Mouse (Mus musculus): Measurements from ENCODE around the gene Sh3d21. TPM values are rescaled to one million over a fixed set of nuclear protein-coding genes. Genes with fewer than 3 reads are reported as not detected.
A peak's percentile ranks its signal among the peaks of the same experiment; 100 is the strongest.

The Sh3d21 gene
- polyA plus RNA-seq, 1 experiment from 2014 or later: 10.0 TPM

GRCm38 (mm10) chr4:126161986-126162385, 1.3 kb downstream of the Sh3d21 start:
- H3K4me3 ChIP-seq (ENCODE audit: low read depth, low read length): peak overlapping the region; percentile 69
- TF ChIP-seq CTCF (IDR thresholded peaks at IDR 0.05; ENCODE audit: low read depth): no peak
- H3K9ac ChIP-seq (ENCODE audit: low read depth, low read length): no peak overlapping the region
- 70% methylated on average over 8 of the region's 9 CpGs for WGBS
- no peak overlapping the region for H3K27ac ChIP-seq (ENCODE audit: low read depth, low read length)
- H3K4me1 ChIP-seq (replicated peaks; ENCODE audit: control insufficient read depth, insufficient read depth, low read length): no peaks in the 10 kb centered on the region; the same call in 1 of the 2 replicates
- ATAC-seq: no peak
- peak overlapping the region; percentile 99 for H3K4me2 ChIP-seq (replicated peaks; ENCODE audit: low read depth)
- no peaks in the 10 kb centered on the region for H3K9me3 ChIP-seq (ENCODE audit: control insufficient read depth)
- H3K36me3 ChIP-seq (ENCODE audit: control insufficient read depth, insufficient read depth): peaks cover 17% of the 10 kb centered on the region
- H3K27me3 ChIP-seq (replicated peaks; ENCODE audit: control insufficient read depth, insufficient read depth, low read length): no peaks in the 10 kb centered on the region

- Histone ChIP-seq H3K9ac (ENCODE audit: low read depth, low read length) (no peak overlapping the region), H3K27ac (ENCODE audit: low read depth, low read length) (no peak overlapping the region)
- ATAC-seq: no peak
Observed at GRCm38 (mm10) chr4:126161456-126161855, 1.8 kb downstream of the Sh3d21 start.

GRCm38 (mm10) chr4:126160981-126161380, 2.3 kb downstream of the Sh3d21 start:
- Histone ChIP-seq H3K4me3 (ENCODE audit: low read depth, low read length) (no peak overlapping the region), H3K36me3 (ENCODE audit: control insufficient read depth, insufficient read depth) (peaks cover 7% of the 10 kb centered on the region; the same call in 1 of the 2 replicates), H3K4me2 (replicated peaks; ENCODE audit: low read depth) (no peak overlapping the region), H3K4me1 (replicated peaks; ENCODE audit: control insufficient read depth, insufficient read depth, low read length) (0 out of 2 replicates have a peak, but pooled peaks cover 2% of the 10 kb centered on the region), H3K9me3 (ENCODE audit: control insufficient read depth) (no peaks in the 10 kb centered on the region), H3K27ac (ENCODE audit: low read depth, low read length) (no peak overlapping the region), H3K27me3 (replicated peaks; ENCODE audit: control insufficient read depth, insufficient read depth, low read length) (no peaks in the 10 kb centered on the region), H3K9ac (ENCODE audit: low read depth, low read length) (no peak overlapping the region)
- TF ChIP-seq CTCF (IDR thresholded peaks at IDR 0.05; ENCODE audit: low read depth): no peak
- WGBS: 94% methylated on average over 8 of the region's 8 CpGs
- no peak for ATAC-seq

More at GRCm38 (mm10) chr4:126161456-126161855, 1.8 kb downstream of the Sh3d21 start:
- H3K4me1 ChIP-seq (replicated peaks; ENCODE audit: control insufficient read depth, insufficient read depth, low read length): no peaks in the 10 kb centered on the region; the same call in 1 of the 2 replicates
- no peak for TF ChIP-seq CTCF (IDR thresholded peaks at IDR 0.05; ENCODE audit: low read depth)
- WGBS: 90% methylated on average over 6 of the region's 6 CpGs
- H3K9me3 ChIP-seq (ENCODE audit: control insufficient read depth): no peaks in the 10 kb centered on the region
- H3K4me2 ChIP-seq (replicated peaks; ENCODE audit: low read depth): no peak overlapping the region
- H3K27me3 ChIP-seq (replicated peaks; ENCODE audit: control insufficient read depth, insufficient read depth, low read length): no peaks in the 10 kb centered on the region
- H3K36me3 ChIP-seq (ENCODE audit: control insufficient read depth, insufficient read depth): peaks cover 12% of the 10 kb centered on the region
- H3K4me3 ChIP-seq (ENCODE audit: low read depth, low read length): no peak overlapping the region

GRCm38 (mm10) chr4:126159455-126159854, 3.8 kb downstream of the Sh3d21 start:
- H3K9me3 ChIP-seq (ENCODE audit: control insufficient read depth): no peaks in the 10 kb centered on the region
- WGBS: 76% methylated on average over 7 of the region's 8 CpGs
- ATAC-seq: no peak
- H3K4me1 ChIP-seq (replicated peaks; ENCODE audit: control insufficient read depth, insufficient read depth, low read length): 0 out of 2 replicates have a peak, but pooled peaks cover 4% of the 10 kb centered on the region
- H3K36me3 ChIP-seq (ENCODE audit: control insufficient read depth, insufficient read depth): no peaks in the 10 kb centered on the region
- no peaks in the 10 kb centered on the region for H3K27me3 ChIP-seq (replicated peaks; ENCODE audit: control insufficient read depth, insufficient read depth, low read length)
- H3K27ac ChIP-seq (ENCODE audit: low read depth, low read length): no peak overlapping the region
- TF ChIP-seq CTCF (IDR thresholded peaks at IDR 0.05; ENCODE audit: low read depth): no peak
- no peak overlapping the region for H3K9ac ChIP-seq (ENCODE audit: low read depth, low read length)
- no peak overlapping the region for H3K4me3 ChIP-seq (ENCODE audit: low read depth, low read length)
- no peak overlapping the region for H3K4me2 ChIP-seq (replicated peaks; ENCODE audit: low read depth)

GRCm38 (mm10) chr4:126157562-126157961, 5.7 kb downstream of the Sh3d21 start:
- WGBS: 79% methylated on average over 6 of the region's 6 CpGs
- ATAC-seq: peak; percentile 46
- H3K27ac ChIP-seq (ENCODE audit: low read depth, low read length): no peak overlapping the region

GRCm38 (mm10) chr4:126156617-126157016, 6.7 kb downstream of the Sh3d21 start:
- ATAC-seq: no peak
- no peak overlapping the region for H3K4me2 ChIP-seq (replicated peaks; ENCODE audit: low read depth)
- no peak overlapping the region for H3K27ac ChIP-seq (ENCODE audit: low read depth, low read length)
- H3K9ac ChIP-seq (ENCODE audit: low read depth, low read length): no peak overlapping the region
- H3K36me3 ChIP-seq (ENCODE audit: control insufficient read depth, insufficient read depth): peaks cover 9% of the 10 kb centered on the region; the same call in 1 of the 2 replicates
- no peak overlapping the region for H3K4me3 ChIP-seq (ENCODE audit: low read depth, low read length)
- no peaks in the 10 kb centered on the region for H3K9me3 ChIP-seq (ENCODE audit: control insufficient read depth)
- TF ChIP-seq CTCF (IDR thresholded peaks at IDR 0.05; ENCODE audit: low read depth): peak; percentile 82
- WGBS: 62% methylated on average over 5 of the region's 5 CpGs
- H3K4me1 ChIP-seq (replicated peaks; ENCODE audit: control insufficient read depth, insufficient read depth, low read length): 0 out of 2 replicates have a peak, but pooled peaks cover 4% of the 10 kb centered on the region
- no peaks in the 10 kb centered on the region for H3K27me3 ChIP-seq (replicated peaks; ENCODE audit: control insufficient read depth, insufficient read depth, low read length)

More at GRCm38 (mm10) chr4:126157562-126157961, 5.7 kb downstream of the Sh3d21 start:
- Histone ChIP-seq H3K4me1 (replicated peaks; ENCODE audit: control insufficient read depth, insufficient read depth, low read length) (0 out of 2 replicates have a peak, but pooled peaks cover 4% of the 10 kb centered on the region), H3K9ac (ENCODE audit: low read depth, low read length) (no peak overlapping the region), H3K9me3 (ENCODE audit: control insufficient read depth) (no peaks in the 10 kb centered on the region), H3K36me3 (ENCODE audit: control insufficient read depth, insufficient read depth) (0 out of 2 replicates have a peak, but pooled peaks cover under 1% of the 10 kb centered on the region), H3K27me3 (replicated peaks; ENCODE audit: control insufficient read depth, insufficient read depth, low read length) (no peaks in the 10 kb centered on the region), H3K4me3 (ENCODE audit: low read depth, low read length) (no peak overlapping the region), H3K4me2 (replicated peaks; ENCODE audit: low read depth) (no peak overlapping the region)
- peak; percentile 70 for TF ChIP-seq CTCF (IDR thresholded peaks at IDR 0.05; ENCODE audit: low read depth)

All from intestine, postnatal 0 days (tissue).